Mouse (Mus musculus) adrenal gland, postnatal 4 days (tissue): ENCODE measurements around the gene Ephb4. TPM values are rescaled to one million over a fixed set of nuclear protein-coding genes. Genes with fewer than 3 reads are reported as not detected.

Experiments
- DNase-seq, 2 experiments: peaks; one replicate each; pipeline ENCODE4 v3.0.0; 2021 to 2022; ENCODE audit warnings: low spot score in 2 of 2, mixed read lengths in 2 of 2
- total RNA-seq, 2 experiments: library from RNA; stranded (reverse); gene quantifications; 2 replicates each; pipeline ENCODE4 v1.2.3; 2021

Gene Ephb4
- total RNA-seq, 2 experiments from 2014 or later, result 88.1 to 89.4 TPM

- no peak for DNase-seq
Observed at GRCm38 (mm10) chr5:137352011-137352975, 2.4 kb downstream of the Ephb4 start.

- no peak for DNase-seq
Observed at GRCm38 (mm10) chr5:137354091-137354490, 4.2 kb downstream of the Ephb4 start.

DNA sequence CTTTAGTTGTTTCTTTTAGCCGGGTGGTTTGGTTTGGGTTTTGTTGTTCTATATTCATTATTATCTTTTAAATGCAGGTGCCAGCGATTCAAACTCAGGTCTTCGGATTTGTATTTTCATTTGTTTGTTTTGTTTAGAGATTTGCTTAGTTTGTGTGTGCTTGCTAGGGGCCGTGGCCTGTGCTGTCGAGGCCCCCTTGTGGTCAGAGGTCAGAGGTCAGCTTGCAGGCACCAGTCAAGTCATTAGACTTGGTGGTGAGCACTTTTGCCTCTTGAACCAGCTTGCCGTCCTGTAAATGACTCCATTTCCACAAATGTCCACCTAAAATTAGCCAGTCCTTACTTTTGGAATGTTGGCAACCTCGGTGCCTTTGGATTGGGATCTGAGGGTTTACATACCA lies 8.5 kb downstream of the Ephb4 start:
- DNase-seq, result no peak

- DNase-seq, result no peak
Observed at GRCm38 (mm10) chr5:137369665-137370064, 19.8 kb downstream of the Ephb4 start.

GRCm38 (mm10) chr5:137373371-137373950 lies 23.6 kb downstream of the Ephb4 start:
- DNase-seq, result no peak

DNA sequence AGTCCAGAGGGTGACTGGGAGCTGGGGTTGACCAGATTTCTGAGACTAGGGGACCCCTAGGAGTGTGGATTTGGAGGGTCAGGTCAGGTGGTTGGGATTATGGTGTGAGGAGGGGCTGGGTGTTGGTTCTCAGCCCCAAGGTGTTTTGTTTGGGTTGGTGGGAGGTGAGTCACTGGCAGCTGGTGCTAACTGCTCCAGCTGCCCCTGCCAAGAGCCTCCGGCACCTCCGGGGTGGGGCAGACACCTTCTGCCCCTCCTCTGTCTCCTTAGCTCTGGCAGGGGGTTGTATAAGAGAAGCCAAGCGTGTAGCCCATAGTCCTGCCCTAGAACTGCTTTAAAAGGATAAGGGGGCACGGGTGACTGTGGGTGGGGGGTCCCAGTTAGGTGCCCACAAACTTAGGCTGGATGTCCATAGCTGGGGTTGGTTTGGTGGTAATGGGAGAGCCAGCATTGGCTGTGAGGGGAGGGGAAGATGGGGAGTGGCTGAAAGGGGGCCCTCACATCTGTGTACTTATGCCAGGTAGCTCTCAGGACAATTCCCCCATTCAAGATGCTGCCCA lies 24.7 kb downstream of the Ephb4 start:
- no peak for DNase-seq

- DNase-seq, result no peak
Observed at GRCm38 (mm10) chr5:137375627-137376026, 25.7 kb downstream of the Ephb4 start.

DNA sequence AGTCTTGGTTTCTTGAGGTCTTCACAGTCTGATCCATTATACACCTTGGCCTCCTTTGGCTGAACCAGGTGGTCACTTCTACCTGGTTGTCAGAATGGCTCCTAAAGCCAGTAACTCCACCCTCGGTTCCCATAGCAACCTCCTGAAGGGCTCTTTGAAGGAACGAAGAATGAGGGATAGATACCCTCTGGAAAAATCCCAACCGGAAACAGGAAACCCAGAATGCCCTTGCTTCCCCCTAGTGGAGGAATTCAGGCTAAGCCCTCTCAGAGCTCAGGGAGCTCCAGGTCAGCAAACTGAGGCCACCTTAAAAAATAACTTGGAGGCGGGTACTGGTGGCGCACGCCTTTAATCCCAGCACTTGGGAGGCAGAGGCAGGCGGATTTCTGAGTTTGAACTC lies 26.3 kb downstream of the Ephb4 start:
- DNase-seq, result no peak

GRCm38 (mm10) chr5:137376722-137377121 lies 26.8 kb downstream of the Ephb4 start:
- no peak for DNase-seq

DNA sequence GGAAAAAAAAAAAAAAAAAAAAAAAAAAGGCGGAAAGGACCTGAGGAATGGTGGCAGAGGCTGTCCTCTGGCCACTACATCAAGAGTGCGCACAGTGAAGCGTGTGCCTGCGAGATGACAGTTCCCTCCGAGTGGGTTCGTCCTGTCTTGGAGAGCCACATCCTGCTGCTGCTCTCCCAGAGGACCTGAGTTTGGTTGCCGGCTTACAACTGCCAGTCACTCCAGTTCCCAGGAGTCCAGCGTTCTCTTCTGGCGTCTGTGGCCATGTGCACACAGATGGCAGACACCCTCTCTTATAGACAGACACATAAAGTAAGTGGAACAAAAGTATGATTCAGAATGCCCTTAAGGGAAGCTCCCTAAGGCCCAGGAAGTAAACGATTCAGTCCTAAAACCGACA lies 27.3 kb downstream of the Ephb4 start:
- DNase-seq, result no peak

- no peak for DNase-seq
Observed at GRCm38 (mm10) chr5:137377603-137378002, 27.7 kb downstream of the Ephb4 start.

DNA sequence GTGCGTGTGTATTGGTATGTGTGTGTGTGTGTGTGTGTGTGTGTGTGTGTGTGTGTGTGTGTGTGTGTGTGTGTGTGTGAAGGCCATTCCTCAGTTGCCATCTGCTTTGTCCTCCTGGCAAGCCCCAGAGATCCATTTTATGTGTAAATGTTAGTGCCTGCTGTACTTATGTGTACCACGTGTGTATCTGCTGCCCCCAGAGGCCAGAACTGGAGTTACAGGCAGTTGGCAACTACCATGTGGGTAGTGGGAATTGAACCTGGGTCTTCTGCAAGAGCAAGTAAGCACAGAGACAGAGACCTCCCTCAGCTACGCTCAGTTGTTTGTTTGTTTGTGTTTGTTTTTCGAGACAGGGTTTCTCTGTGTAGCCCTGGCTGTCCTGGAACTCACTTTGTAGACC lies 31.2 kb downstream of the Ephb4 start:
- DNase-seq, result no peak

- DNase-seq, result no peak
Observed at GRCm38 (mm10) chr5:137383441-137383840, 33.5 kb downstream of the Ephb4 start.

DNA sequence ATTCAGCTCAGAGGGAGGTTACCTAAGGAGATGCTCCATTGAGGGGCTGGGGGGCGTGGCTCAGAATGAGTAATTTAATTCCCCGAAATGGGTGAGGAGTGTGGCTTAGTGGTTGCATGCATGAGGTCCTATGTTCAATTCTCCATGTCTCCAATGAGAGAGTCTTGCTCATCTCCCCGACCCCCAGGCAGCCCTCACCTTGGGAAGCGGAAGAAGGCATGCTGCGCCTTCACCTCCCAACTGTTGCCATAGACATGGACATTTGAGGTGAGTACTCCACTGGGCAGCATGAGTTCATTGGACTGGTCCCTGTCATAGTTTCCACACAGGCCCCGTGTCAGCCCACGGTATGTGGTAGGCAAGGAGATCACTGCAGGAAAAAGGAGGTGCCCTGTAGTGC lies 36.8 kb downstream of the Ephb4 start:
- no peak for DNase-seq

- DNase-seq, result no peak
Observed at GRCm38 (mm10) chr5:137391641-137392040, 41.7 kb downstream of the Ephb4 start.

DNA sequence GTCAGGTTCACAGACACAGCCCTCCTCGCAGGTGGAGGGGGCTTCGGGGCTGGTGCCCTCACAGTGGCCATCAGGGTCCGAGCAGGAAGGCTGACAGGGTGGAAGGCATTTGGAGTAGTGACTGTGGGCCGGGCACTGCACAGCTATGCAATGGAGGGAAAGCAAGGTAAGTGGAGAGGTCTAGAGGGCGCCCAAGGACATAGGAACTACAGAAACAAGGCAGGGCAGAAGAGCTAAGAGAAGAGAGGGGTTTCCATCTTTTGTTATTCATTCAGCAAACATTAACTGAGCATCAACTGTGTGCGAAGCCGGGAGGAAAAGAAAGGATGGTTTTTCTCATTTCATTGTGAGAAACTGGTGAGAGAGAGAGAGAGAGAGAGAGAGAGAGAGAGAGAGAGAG lies 44.5 kb downstream of the Ephb4 start:
- no peak for DNase-seq

GRCm38 (mm10) chr5:137404081-137404480 lies 54.2 kb downstream of the Ephb4 start:
- DNase-seq, result no peak

- no peak for DNase-seq
Observed at GRCm38 (mm10) chr5:137409451-137409850, 59.5 kb downstream of the Ephb4 start.

DNA sequence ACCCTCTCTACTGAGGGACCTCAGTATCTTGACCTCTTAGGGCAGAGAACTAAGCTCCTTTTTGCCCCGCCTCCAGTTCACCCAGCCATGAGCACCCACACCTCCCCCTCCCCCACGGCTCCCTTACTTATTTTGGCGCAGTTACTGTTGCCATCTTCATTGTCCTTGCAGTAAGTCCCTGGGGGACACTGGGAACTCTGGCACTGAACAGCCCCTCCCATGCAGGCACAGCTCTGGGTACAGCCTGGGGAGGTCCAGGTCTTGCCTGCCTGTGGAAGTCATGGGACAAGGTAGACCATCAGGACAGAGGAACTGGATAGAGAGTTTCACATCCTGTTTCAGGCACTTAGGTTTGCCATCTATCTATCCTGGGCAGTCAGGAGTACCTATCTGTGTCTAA lies 60.2 kb downstream of the Ephb4 start:
- DNase-seq, result no peak

- DNase-seq, result no peak
Observed at GRCm38 (mm10) chr5:137410549-137410948, 60.6 kb downstream of the Ephb4 start.

DNA sequence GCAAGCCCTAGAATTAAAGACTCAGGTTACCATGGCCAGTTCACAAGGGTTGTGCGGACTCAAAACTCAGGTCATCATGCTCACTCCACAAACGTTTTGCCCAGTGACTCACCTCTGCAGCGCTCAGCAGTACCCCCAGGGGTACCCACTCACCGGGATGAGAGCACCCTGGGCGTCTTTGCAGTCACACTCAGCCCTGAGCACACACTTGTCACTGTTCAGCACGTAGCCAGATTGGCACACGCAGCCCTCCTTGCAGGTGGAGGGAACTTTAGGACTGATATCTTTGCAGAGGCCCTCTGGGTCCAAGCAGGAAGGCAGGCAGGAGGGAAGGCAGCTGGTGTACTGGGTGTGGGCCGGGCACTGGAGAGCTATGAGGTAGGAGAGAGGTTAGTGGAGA lies 61.3 kb downstream of the Ephb4 start:
- DNase-seq, result no peak

- no peak for DNase-seq
Observed at GRCm38 (mm10) chr5:137414253-137414652, 64.3 kb downstream of the Ephb4 start.
